Mouse (Mus musculus) embryonic fibroblast, embryonic 13.5 days (primary cell): Measurements from ENCODE around the gene Pld5. TPM values are rescaled to one million over a fixed set of nuclear protein-coding genes. Genes with fewer than 3 reads are reported as not detected.

ENCODE experiments used
- H3K27ac ChIP-seq: 2 replicates; pipeline ENCODE4 v1.5.1; 2012; ENCODE audit warnings: low read length, control low read depth, inconsistent platforms; ENCODE audit not compliant: insufficient read depth
- H3K4me1 ChIP-seq: 2 replicates; pipeline ENCODE4 v1.6.1; 2011; ENCODE audit warnings: low read length; ENCODE audit not compliant: control insufficient read depth, insufficient read depth
- H3K4me3 ChIP-seq: 2 replicates; pipeline ENCODE4 v1.5.1; 2011; ENCODE audit warnings: mild to moderate bottlenecking, control low read depth, low read length; ENCODE audit not compliant: insufficient read depth
- CTCF ChIP-seq: IDR thresholded peaks from 2 replicates; pipeline ENCODE4 v1.5.1; 2011; ENCODE audit warnings: mild to moderate bottlenecking, control low read depth, low read length, moderate library complexity, borderline replicate concordance; ENCODE audit not compliant: insufficient read depth
- POLR2A ChIP-seq: IDR thresholded peaks from 2 replicates; pipeline ENCODE4 v1.6.1; 2011; ENCODE audit warnings: low read depth, mild to moderate bottlenecking, control low read depth, low read length, moderate library complexity
- polyA plus RNA-seq: library from polyadenylated mRNA; stranded (reverse); fragments of >200 nt; gene quantifications from 2 replicates; pipeline ENCODE4 v1.2.4, GENCODE M21; 2011; ENCODE audit warnings: low read depth; ENCODE audit not compliant: missing spikeins, insufficient read length

Gene Pld5
- polyA plus RNA-seq, 1 experiment: 1.3 TPM

- Histone ChIP-seq H3K27ac (no peak overlapping the region), H3K4me3 (no peak overlapping the region), H3K4me1 (peaks cover 5% of the 10 kb centered on the region; the same call in 1 of the 2 replicates)
- TF ChIP-seq POLR2A: no peak
- no peak for TF ChIP-seq CTCF
Observed at GRCm38 (mm10) chr1:176092119-176092518, 183.0 kb downstream of the Pld5 start.

- no peak for TF ChIP-seq CTCF
- no peak for TF ChIP-seq POLR2A
Observed at GRCm38 (mm10) chr1:176089382-176089781, 185.7 kb downstream of the Pld5 start.

GRCm38 (mm10) chr1:176085952-176086648, 189.0 kb downstream of the Pld5 start:
- H3K4me3 ChIP-seq: no peak overlapping the region
- TF ChIP-seq POLR2A (no peak), CTCF (no peak)
- no peaks in the 10 kb centered on the region for H3K4me1 ChIP-seq

More at GRCm38 (mm10) chr1:176089382-176089781, 185.7 kb downstream of the Pld5 start:
- no peak overlapping the region for H3K4me3 ChIP-seq
- no peak overlapping the region for H3K27ac ChIP-seq
- H3K4me1 ChIP-seq: peaks cover 5% of the 10 kb centered on the region; the same call in 1 of the 2 replicates

GRCm38 (mm10) chr1:176082306-176082705, 192.8 kb downstream of the Pld5 start:
- Histone ChIP-seq H3K4me3 (no peak overlapping the region), H3K27ac (no peak overlapping the region), H3K4me1 (no peaks in the 10 kb centered on the region)
- TF ChIP-seq CTCF: no peak
- TF ChIP-seq POLR2A: no peak

More at GRCm38 (mm10) chr1:176085952-176086648, 189.0 kb downstream of the Pld5 start:
- H3K27ac ChIP-seq: no peak overlapping the region

- H3K4me3 ChIP-seq: no peak overlapping the region
- H3K4me1 ChIP-seq: no peaks in the 10 kb centered on the region
- TF ChIP-seq CTCF (no peak), POLR2A (no peak)
- H3K27ac ChIP-seq: no peak overlapping the region
Observed at GRCm38 (mm10) chr1:176080969-176081368, 194.1 kb downstream of the Pld5 start.

GRCm38 (mm10) chr1:176078410-176078809, 196.7 kb downstream of the Pld5 start:
- Histone ChIP-seq H3K4me3 (no peak overlapping the region), H3K27ac (no peak overlapping the region), H3K4me1 (no peaks in the 10 kb centered on the region)
- no peak for TF ChIP-seq CTCF
- no peak for TF ChIP-seq POLR2A

- no peak overlapping the region for H3K4me3 ChIP-seq
- no peaks in the 10 kb centered on the region for H3K4me1 ChIP-seq
- H3K27ac ChIP-seq: no peak overlapping the region
- no peak for TF ChIP-seq POLR2A
Observed at GRCm38 (mm10) chr1:176076799-176077198, 198.3 kb downstream of the Pld5 start.

- TF ChIP-seq POLR2A (no peak), CTCF (no peak)
- H3K4me3 ChIP-seq: no peak overlapping the region
- H3K4me1 ChIP-seq: no peaks in the 10 kb centered on the region
- no peak overlapping the region for H3K27ac ChIP-seq
Observed at GRCm38 (mm10) chr1:176075810-176076209, 199.3 kb downstream of the Pld5 start.

- no peak overlapping the region for H3K27ac ChIP-seq
- no peaks in the 10 kb centered on the region for H3K4me1 ChIP-seq
- no peak for TF ChIP-seq POLR2A
- TF ChIP-seq CTCF: no peak
- H3K4me3 ChIP-seq: no peak overlapping the region
Observed at GRCm38 (mm10) chr1:176075409-176075808, 199.7 kb downstream of the Pld5 start.

- TF ChIP-seq CTCF: no peak
- TF ChIP-seq POLR2A: no peak
- no peak overlapping the region for H3K4me3 ChIP-seq
- no peaks in the 10 kb centered on the region for H3K4me1 ChIP-seq
- no peak overlapping the region for H3K27ac ChIP-seq
Observed at GRCm38 (mm10) chr1:176074526-176074925, 200.6 kb downstream of the Pld5 start.

- Histone ChIP-seq H3K4me1 (no peaks in the 10 kb centered on the region), H3K27ac (no peak overlapping the region), H3K4me3 (no peak overlapping the region)
- TF ChIP-seq POLR2A (no peak), CTCF (no peak)
Observed at GRCm38 (mm10) chr1:176065281-176065680, 209.8 kb downstream of the Pld5 start.
